Mouse (Mus musculus) midbrain, embryonic 14.5 days (tissue): ENCODE data around the gene BC049730. TPM values are rescaled to one million over a fixed set of nuclear protein-coding genes. Genes with fewer than 3 reads are reported as not detected.

Experiments used
- ATAC-seq: fragments of 200-750 bp; cut with Nextera tagmentation; 2 replicates; pipeline ENCODE4 v1.8.0; 2017; ENCODE audit warnings: moderate number of reproducible peaks, moderate library complexity; ENCODE audit not compliant: low FRiP score, low TSS enrichment
- DNase-seq: peaks from one replicate; pipeline ENCODE4 v3.0.0-alpha.2; 2015
- H3K27ac ChIP-seq: fragments of 300-500 bp; sonication (generic); replicated peaks from 2 replicates; pipeline ENCODE4 v1.5.1; 2014; ENCODE audit warnings: mild to moderate bottlenecking, low read depth, low read length, moderate library complexity
- H3K27me3 ChIP-seq: fragments of 300-500 bp; sonication (generic); 2 replicates; pipeline ENCODE4 v1.6.1; 2014; ENCODE audit warnings: low read length, control low read depth, mixed read lengths; ENCODE audit not compliant: control insufficient read depth, insufficient read depth
- H3K36me3 ChIP-seq: fragments of 300-500 bp; sonication (generic); 2 replicates; pipeline ENCODE4 v1.6.1; 2014; ENCODE audit warnings: low read length, control low read depth; ENCODE audit not compliant: control insufficient read depth, insufficient read depth
- H3K4me1 ChIP-seq: fragments of 300-500 bp; sonication (generic); 2 replicates; pipeline ENCODE4 v1.6.1; 2014; ENCODE audit warnings: mild to moderate bottlenecking, antibody characterized with exemption, low read length, control low read depth; ENCODE audit not compliant: control insufficient read depth, insufficient read depth
- H3K4me2 ChIP-seq: fragments of 300-500 bp; sonication (generic); 2 replicates; pipeline ENCODE4 v1.6.1; 2014; ENCODE audit warnings: mild to moderate bottlenecking, low read length, moderate library complexity
- H3K4me3 ChIP-seq: fragments of 300-500 bp; sonication (generic); replicated peaks from 2 replicates; pipeline ENCODE4 v1.5.1; 2014; ENCODE audit warnings: low read depth, low read length
- H3K9ac ChIP-seq: fragments of 300-500 bp; sonication (generic); replicated peaks from 2 replicates; pipeline ENCODE4 v1.6.1; 2014; ENCODE audit warnings: mild to moderate bottlenecking, low read length, moderate library complexity
- H3K9me3 ChIP-seq: fragments of 300-500 bp; sonication (generic); 2 replicates; pipeline ENCODE4 v1.6.1; 2016; ENCODE audit warnings: low read length, control low read depth, mixed read lengths; ENCODE audit not compliant: control insufficient read depth
- WGBS: fragments of 180-500 bp; shearing (Covaris S2); extraction: QIAGEN DNeasy Blood & Tissue Kit; methylation state at CpG from one replicate; pipeline ENCODE4 v1.1.7; 2014; 5-methylcytosine and 5-hydroxymethylcytosine counted together
- polyA plus RNA-seq: library from polyadenylated mRNA; unstranded; fragments of >200 nt; fragmentation: Nextera tagmentation; extraction: Ambion mirVana; gene quantifications from 2 replicates; pipeline ENCODE4 v1.2.1, GENCODE M21; 2014

Gene BC049730
- not detected in 2 replicates for polyA plus RNA-seq

GRCm38 (mm10) chr7:24708832-24709292 is at the start of gene BC049730:
BC049730 (plus strand) TSS chr7:24709242.
- Histone ChIP-seq H3K4me2 (no peak within 1 kb of the TSS), H3K4me1 (no peaks in the 10 kb centered on the region), H3K9ac (no peak within 1 kb of the TSS), H3K36me3 (no peaks in the 10 kb centered on the region), H3K27me3 (no peaks in the 10 kb centered on the region), H3K4me3 (no peak within 1 kb of the TSS), H3K9me3 (no peaks in the 10 kb centered on the region), H3K27ac (no peak within 1 kb of the TSS)
- 92% methylated on average over 14 of the region's 14 CpGs for WGBS
- ATAC-seq, result no peak
- DNase-seq, result no peak

GRCm38 (mm10) chr7:24659737-24660357 is 49.2 kb upstream of the BC049730 start:
- DNase-seq, result peak; percentile 42
- no peak for ATAC-seq
- Histone ChIP-seq H3K27me3 (no peaks in the 10 kb centered on the region), H3K4me3 (no peak overlapping the region), H3K4me1 (no peaks in the 10 kb centered on the region), H3K9me3 (no peaks in the 10 kb centered on the region), H3K27ac (no peak overlapping the region), H3K36me3 (no peaks in the 10 kb centered on the region), H3K9ac (no peak overlapping the region), H3K4me2 (no peak overlapping the region)
- 64% methylated on average over 12 of the region's 12 CpGs for WGBS

- H3K4me3 ChIP-seq, result no peak overlapping the region
- H3K36me3 ChIP-seq, result no peaks in the 10 kb centered on the region
- H3K4me1 ChIP-seq, result no peaks in the 10 kb centered on the region
- no peaks in the 10 kb centered on the region for H3K27me3 ChIP-seq
- DNase-seq, result no peak
- H3K27ac ChIP-seq, result no peak overlapping the region
- H3K9me3 ChIP-seq, result no peaks in the 10 kb centered on the region
- no peak overlapping the region for H3K9ac ChIP-seq
- 75% methylated on average over 17 of the region's 17 CpGs for WGBS
- no peak for ATAC-seq
- H3K4me2 ChIP-seq, result no peak overlapping the region
Observed at GRCm38 (mm10) chr7:24661118-24661904, 47.7 kb upstream of the BC049730 start.

GRCm38 (mm10) chr7:24662575-24662974 is 46.5 kb upstream of the BC049730 start:
- DNase-seq, result peak; percentile 92
- Histone ChIP-seq H3K4me1 (no peaks in the 10 kb centered on the region), H3K9ac (no peak overlapping the region), H3K27ac (no peak overlapping the region), H3K27me3 (no peaks in the 10 kb centered on the region), H3K4me2 (no peak overlapping the region), H3K36me3 (no peaks in the 10 kb centered on the region), H3K9me3 (no peaks in the 10 kb centered on the region), H3K4me3 (no peak overlapping the region)
- no peak for ATAC-seq
- 14% methylated on average over 8 of the region's 8 CpGs for WGBS

GRCm38 (mm10) chr7:24664301-24664700 is 44.7 kb upstream of the BC049730 start:
- Histone ChIP-seq H3K27ac (no peak overlapping the region), H3K27me3 (no peaks in the 10 kb centered on the region), H3K4me1 (no peaks in the 10 kb centered on the region), H3K9ac (no peak overlapping the region), H3K4me3 (no peak overlapping the region), H3K4me2 (no peak overlapping the region), H3K36me3 (no peaks in the 10 kb centered on the region), H3K9me3 (no peaks in the 10 kb centered on the region)
- DNase-seq (no peak), ATAC-seq (no peak)
- WGBS, result 40% methylated on average over 8 of the region's 8 CpGs

GRCm38 (mm10) chr7:24664959-24665358 is 44.1 kb upstream of the BC049730 start:
- WGBS, result 81% methylated on average over 9 of the region's 9 CpGs
- no peak overlapping the region for H3K4me2 ChIP-seq
- H3K4me1 ChIP-seq, result no peaks in the 10 kb centered on the region
- no peaks in the 10 kb centered on the region for H3K27me3 ChIP-seq
- no peak overlapping the region for H3K4me3 ChIP-seq
- no peak for ATAC-seq
- no peak overlapping the region for H3K9ac ChIP-seq
- H3K9me3 ChIP-seq, result no peaks in the 10 kb centered on the region
- DNase-seq, result no peak
- no peaks in the 10 kb centered on the region for H3K36me3 ChIP-seq
- H3K27ac ChIP-seq, result no peak overlapping the region

- no peak for DNase-seq
- ATAC-seq, result no peak
- Histone ChIP-seq H3K36me3 (no peaks in the 10 kb centered on the region), H3K27me3 (no peaks in the 10 kb centered on the region), H3K27ac (no peak overlapping the region), H3K9me3 (no peaks in the 10 kb centered on the region), H3K4me3 (no peak overlapping the region), H3K4me2 (no peak overlapping the region), H3K4me1 (no peaks in the 10 kb centered on the region), H3K9ac (no peak overlapping the region)
- WGBS, result 95% methylated on average over 23 of the region's 23 CpGs
Observed at GRCm38 (mm10) chr7:24671944-24672439, 37.0 kb upstream of the BC049730 start.

GRCm38 (mm10) chr7:24676575-24676974 is 32.5 kb upstream of the BC049730 start, which contains the start of gene Tex101:
Tex101 (minus strand) TSS chr7:24676675.
- WGBS, result 93% methylated on average over 9 of the region's 9 CpGs
- ATAC-seq, result no peak
- Histone ChIP-seq H3K4me3 (no peak within 1 kb of the TSS), H3K36me3 (no peaks in the 10 kb centered on the region), H3K27me3 (no peaks in the 10 kb centered on the region), H3K9me3 (no peaks in the 10 kb centered on the region), H3K9ac (no peak within 1 kb of the TSS), H3K4me2 (no peak within 1 kb of the TSS), H3K27ac (no peak within 1 kb of the TSS), H3K4me1 (no peaks in the 10 kb centered on the region)
- DNase-seq, result no peak
